Mouse (Mus musculus) midbrain, embryonic 13.5 days (tissue): Measurements from ENCODE around the gene Gm11555. TPM values are rescaled to one million over a fixed set of nuclear protein-coding genes. Genes with fewer than 3 reads are reported as not detected.
"Not testable (repeated sequence)": the region's sequence is repeated elsewhere in the genome, so short reads cannot be mapped to it uniquely, and the experiment has no call there.

ENCODE experiments used
- ATAC-seq: fragments of 200-750 bp; cut with Nextera tagmentation; 2 replicates; pipeline ENCODE4 v1.8.0; 2017; ENCODE audit warnings: mild to moderate bottlenecking, moderate TSS enrichment, moderate library complexity
- H3K27ac ChIP-seq: fragments of 300-500 bp; sonication (generic); 2 replicates; pipeline ENCODE4 v1.5.1; 2015; ENCODE audit warnings: inconsistent platforms, mild to moderate bottlenecking, moderate library complexity
- H3K27me3 ChIP-seq: fragments of 300-500 bp; sonication (generic); 2 replicates; pipeline ENCODE4 v1.6.1; 2015; ENCODE audit warnings: mild to moderate bottlenecking, inconsistent platforms
- H3K36me3 ChIP-seq: fragments of 300-500 bp; sonication (generic); 2 replicates; pipeline ENCODE4 v1.6.1; 2015; ENCODE audit warnings: mild to moderate bottlenecking, inconsistent platforms
- H3K4me1 ChIP-seq: fragments of 300-500 bp; sonication (generic); replicated peaks from 2 replicates; pipeline ENCODE4 v1.6.1; 2015; ENCODE audit warnings: inconsistent platforms
- H3K4me2 ChIP-seq: fragments of 300-500 bp; sonication (generic); replicated peaks from 2 replicates; pipeline ENCODE4 v1.6.1; 2015; ENCODE audit warnings: moderate library complexity, mild to moderate bottlenecking, inconsistent platforms
- H3K4me3 ChIP-seq: fragments of 300-500 bp; sonication (generic); replicated peaks from 2 replicates; pipeline ENCODE4 v1.5.1; 2015; ENCODE audit warnings: mild to moderate bottlenecking, inconsistent platforms
- H3K9ac ChIP-seq: fragments of 300-500 bp; sonication (generic); replicated peaks from 2 replicates; pipeline ENCODE4 v1.6.1; 2015; ENCODE audit warnings: mild to moderate bottlenecking, inconsistent platforms
- H3K9me3 ChIP-seq: fragments of 300-500 bp; sonication (generic); 2 replicates; pipeline ENCODE4 v1.6.1; 2016; ENCODE audit warnings: mild to moderate bottlenecking, inconsistent platforms
- WGBS: fragments of 180-500 bp; shearing (Covaris S2); methylation state at CpG from one replicate; pipeline ENCODE4 v1.1.7; 2015; 5-methylcytosine and 5-hydroxymethylcytosine counted together
- polyA plus RNA-seq: library from polyadenylated mRNA; unstranded; fragments of >200 nt; fragmentation: Nextera tagmentation; extraction: Ambion mirVana; gene quantifications from 2 replicates; pipeline ENCODE4 v1.2.1, GENCODE M21; 2015

Gm11555 gene
- polyA plus RNA-seq, 1 experiment from 2014 or later: not detected

GRCm38 (mm10) chr11:99637086-99637485, 12.9 kb downstream of the Gm11555 start:
- ATAC-seq: no peak

GRCm38 (mm10) chr11:99634653-99635134, 15.3 kb downstream of the Gm11555 start, which contains the start of gene Krtap4-2:
TSS of gene Krtap4-2 (minus strand) at chr11:99635084.
- no peak within 1 kb of the TSS for H3K4me3 ChIP-seq
- no peak within 1 kb of the TSS for H3K4me2 ChIP-seq
- no peaks in the 10 kb centered on the region for H3K4me1 ChIP-seq
- H3K9ac ChIP-seq: 0 out of 2 replicates have a peak within 1 kb of the TSS, but pooled peaks have one; percentile 3
- no peaks in the 10 kb centered on the region for H3K27me3 ChIP-seq
- H3K36me3 ChIP-seq: no peaks in the 10 kb centered on the region
- H3K27ac ChIP-seq: no peak within 1 kb of the TSS
- ATAC-seq: no peak
- 37% methylated on average over 8 of the region's 8 CpGs for WGBS
- H3K9me3 ChIP-seq: no peaks in the 10 kb centered on the region

More at GRCm38 (mm10) chr11:99637086-99637485, 12.9 kb downstream of the Gm11555 start:
- no peak overlapping the region for H3K27ac ChIP-seq
- H3K36me3 ChIP-seq: no peaks in the 10 kb centered on the region
- no peaks in the 10 kb centered on the region for H3K9me3 ChIP-seq
- H3K4me1 ChIP-seq: no peaks in the 10 kb centered on the region
- no peak overlapping the region for H3K9ac ChIP-seq
- WGBS: 73% methylated on average over 1 of the region's 1 CpGs
- H3K4me3 ChIP-seq: no peak overlapping the region
- H3K27me3 ChIP-seq: no peaks in the 10 kb centered on the region
- H3K4me2 ChIP-seq: no peak overlapping the region

- Histone ChIP-seq H3K36me3 (no peaks in the 10 kb centered on the region), H3K4me2 (no peak overlapping the region), H3K4me1 (no peaks in the 10 kb centered on the region), H3K27me3 (no peaks in the 10 kb centered on the region), H3K9me3 (no peaks in the 10 kb centered on the region), H3K4me3 (no peak overlapping the region), H3K9ac (no peak overlapping the region), H3K27ac (no peak overlapping the region)
- WGBS: 77% methylated on average over 2 of the region's 2 CpGs
- ATAC-seq: no peak
Observed at GRCm38 (mm10) chr11:99633293-99633692, 16.7 kb downstream of the Gm11555 start.

GRCm38 (mm10) chr11:99630890-99631289, 19.1 kb downstream of the Gm11555 start:
- no peaks in the 10 kb centered on the region for H3K4me1 ChIP-seq
- no peak overlapping the region for H3K4me3 ChIP-seq
- H3K9ac ChIP-seq: no peak overlapping the region
- no peaks in the 10 kb centered on the region for H3K36me3 ChIP-seq
- no peak overlapping the region for H3K4me2 ChIP-seq
- no peaks in the 10 kb centered on the region for H3K27me3 ChIP-seq
- no peak for ATAC-seq
- no peak overlapping the region for H3K27ac ChIP-seq
- WGBS: 81% methylated on average over 3 of the region's 3 CpGs
- no peaks in the 10 kb centered on the region for H3K9me3 ChIP-seq

- Histone ChIP-seq H3K27me3 (no peaks in the 10 kb centered on the region), H3K36me3 (no peaks in the 10 kb centered on the region), H3K27ac (no peak within 1 kb of the TSS), H3K9me3 (no peaks in the 10 kb centered on the region), H3K9ac (no peak within 1 kb of the TSS), H3K4me2 (no peak within 1 kb of the TSS), H3K4me3 (no peak within 1 kb of the TSS), H3K4me1 (no peaks in the 10 kb centered on the region)
- 89% methylated on average over 4 of the region's 4 CpGs for WGBS
- no peak for ATAC-seq
Observed at GRCm38 (mm10) chr11:99628138-99628537, 21.9 kb downstream of the Gm11555 start, which contains the start of gene Krtap4-1. TSS of gene Krtap4-1 (minus strand) at chr11:99628238.

GRCm38 (mm10) chr11:99620335-99620734, 29.7 kb downstream of the Gm11555 start, which contains the start of gene Gm11562:
TSS of gene Gm11562 (minus strand) at chr11:99620435.
- Histone ChIP-seq H3K27me3 (no peaks in the 10 kb centered on the region), H3K36me3 (no peaks in the 10 kb centered on the region), H3K27ac (no peak within 1 kb of the TSS), H3K9me3 (no peaks in the 10 kb centered on the region), H3K9ac (no peak within 1 kb of the TSS), H3K4me2 (no peak within 1 kb of the TSS), H3K4me1 (no peaks in the 10 kb centered on the region), H3K4me3 (no peak within 1 kb of the TSS)
- ATAC-seq: no peak
- 93% methylated on average over 2 of the region's 2 CpGs for WGBS

GRCm38 (mm10) chr11:99614796-99615363, 35.2 kb downstream of the Gm11555 start, which contains the start of gene Krtap2-4:
TSS of gene Krtap2-4 (minus strand) at chr11:99614846.
- Histone ChIP-seq H3K9ac (no peak within 1 kb of the TSS), H3K27me3 (no peaks in the 10 kb centered on the region), H3K4me1 (no peaks in the 10 kb centered on the region), H3K4me3 (no peak within 1 kb of the TSS), H3K27ac (no peak within 1 kb of the TSS), H3K9me3 (no peaks in the 10 kb centered on the region), H3K4me2 (no peak within 1 kb of the TSS), H3K36me3 (no peaks in the 10 kb centered on the region)
- WGBS: 72% methylated on average over 3 of the region's 3 CpGs
- ATAC-seq: no peak

- H3K9me3 ChIP-seq, H3K4me1 ChIP-seq, H3K36me3 ChIP-seq, H3K27ac ChIP-seq, H3K27me3 ChIP-seq, H3K4me3 ChIP-seq, H3K4me2 ChIP-seq, ATAC-seq, H3K9ac ChIP-seq: not testable (repeated sequence)
- WGBS: 72% methylated on average over 2 of the region's 2 CpGs
Observed at GRCm38 (mm10) chr11:99610089-99610488, 39.9 kb downstream of the Gm11555 start, which contains the start of gene Gm11937. TSS of gene Gm11937 (minus strand) at chr11:99610189.

- ATAC-seq: no peak
- Histone ChIP-seq H3K4me2 (no peak overlapping the region), H3K4me1 (no peaks in the 10 kb centered on the region), H3K4me3 (no peak overlapping the region), H3K9me3 (no peaks in the 10 kb centered on the region), H3K27ac (no peak overlapping the region), H3K36me3 (no peaks in the 10 kb centered on the region), H3K9ac (no peak overlapping the region), H3K27me3 (no peaks in the 10 kb centered on the region)
- 65% methylated on average over 1 of the region's 1 CpGs for WGBS
Observed at GRCm38 (mm10) chr11:99609126-99609525, 40.9 kb downstream of the Gm11555 start.

- H3K27me3 ChIP-seq, H3K4me3 ChIP-seq, ATAC-seq, H3K9me3 ChIP-seq, H3K4me1 ChIP-seq, H3K9ac ChIP-seq, H3K36me3 ChIP-seq, H3K4me2 ChIP-seq, H3K27ac ChIP-seq: not testable (repeated sequence)
- 87% methylated on average over 1 of the region's 1 CpGs for WGBS
Observed at GRCm38 (mm10) chr11:99603208-99603607, 46.8 kb downstream of the Gm11555 start, which contains the start of gene Gm11938. TSS of gene Gm11938 (minus strand) at chr11:99603308.
